Mouse (Mus musculus): ENCODE results near the gene Serinc5.

GRCm38 (mm10) chr13:92699395-92699794 is 88.5 kb downstream of the Serinc5 start:
- no peak for TF ChIP-seq CTCF (IDR thresholded peaks at IDR 0.05; ENCODE audit: low read depth)
- TF ChIP-seq EP300 (IDR thresholded peaks at IDR 0.05; ENCODE audit: low read depth): no peak

All from liver, postnatal 0 days (tissue).